Comparison of ENCODE assay signal across 9 mouse cellular contexts in the genomic region with DNA sequence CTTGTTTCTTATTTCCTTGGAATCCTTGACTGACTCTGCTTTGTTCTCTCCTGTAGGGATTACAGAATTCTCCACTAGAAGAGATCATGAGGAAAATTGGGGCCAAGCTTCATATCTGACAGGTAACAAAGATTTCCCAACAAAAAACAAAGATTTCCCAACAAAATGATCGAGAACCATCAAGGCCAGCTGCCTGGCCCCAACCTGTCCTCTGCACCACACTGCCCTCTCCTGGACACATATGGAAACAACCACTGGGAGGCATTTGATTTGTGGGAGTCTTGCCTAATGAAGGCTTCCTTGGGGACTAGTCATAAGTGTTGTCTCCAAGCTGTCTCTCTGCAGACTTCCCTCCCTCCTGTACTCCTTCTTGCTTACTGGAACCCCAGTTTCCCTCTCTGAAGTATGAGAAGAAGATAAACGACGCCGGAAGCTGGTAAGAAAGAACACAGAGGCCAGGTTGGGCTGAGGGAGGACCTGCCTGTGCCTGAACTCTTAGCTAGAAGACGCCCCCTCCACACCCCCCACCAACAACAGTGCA. TPM values are rescaled to one million over a fixed set of nuclear protein-coding genes. Genes with fewer than 3 reads are reported as not detected.
DNase-seq lines count a peak whose midpoint lies in the region; ATAC-seq lines count a peak whose summit lies in the region.
"Had no signal": no experiment of that assay in that cellular context is flagged by ENCODE, and none has a peak within 500 bp of the region (broad histone marks: within the 10 kb centered on the region; RNA-seq: fewer than 3 reads in every experiment).

No protein-coding gene starts in this region.

- no peak overlapping the region for H3K4me2 ChIP-seq in hindbrain, embryonic 11.5 days (replicated peaks; ENCODE audit: low read depth, low read length)
- H3K4me2 ChIP-seq in hindbrain, embryonic 12.5 days (replicated peaks): no peak overlapping the region
- H3K4me2 ChIP-seq in embryonic facial prominence, embryonic 11.5 days (ENCODE audit: low read depth, low read length): no peak overlapping the region
- H3K4me2 ChIP-seq: limb, embryonic 15.5 days had no signal

- WGBS in hindbrain, embryonic 11.5 days: 38% methylated on average over 5 of the region's 5 CpGs
- 48% methylated on average over 5 of the region's 5 CpGs for WGBS in hindbrain, embryonic 12.5 days
- 46% methylated on average over 5 of the region's 5 CpGs for WGBS in embryonic facial prominence, embryonic 11.5 days

- H3K4me1 ChIP-seq in hindbrain, embryonic 11.5 days (replicated peaks; ENCODE audit: control insufficient read depth, insufficient read depth, low read length): no peaks in the 10 kb centered on the region
- 0 out of 2 replicates have a peak, but pooled peaks cover 3% of the 10 kb centered on the region for H3K4me1 ChIP-seq in hindbrain, embryonic 12.5 days
- no peaks in the 10 kb centered on the region for H3K4me1 ChIP-seq in embryonic facial prominence, embryonic 11.5 days (ENCODE audit: control insufficient read depth, insufficient read depth, low read length)

- H3K9ac ChIP-seq in hindbrain, embryonic 11.5 days (ENCODE audit: low read depth, low read length): no peak overlapping the region
- no peak overlapping the region for H3K9ac ChIP-seq in hindbrain, embryonic 12.5 days
- H3K9ac ChIP-seq in embryonic facial prominence, embryonic 11.5 days (replicated peaks; ENCODE audit: low read length): no peak overlapping the region
- H3K9ac ChIP-seq: limb, embryonic 15.5 days had no signal

- H3K27me3 ChIP-seq in hindbrain, embryonic 11.5 days (ENCODE audit: control insufficient read depth, insufficient read depth, low read length): no peaks in the 10 kb centered on the region
- H3K27me3 ChIP-seq in hindbrain, embryonic 12.5 days: no peaks in the 10 kb centered on the region
- H3K27me3 ChIP-seq in embryonic facial prominence, embryonic 11.5 days (ENCODE audit: control insufficient read depth, insufficient read depth, low read length): no peaks in the 10 kb centered on the region
- H3K27me3 ChIP-seq: limb, embryonic 15.5 days had no signal

- DNase-seq in hindbrain, embryonic 11.5 days (ENCODE audit: low spot score): peak; percentile 82
- peak; percentile 88 for DNase-seq in adrenal gland, postnatal 10 days
- DNase-seq in embryonic facial prominence, embryonic 11.5 days (ENCODE audit: low spot score): peak; percentile 73
- DNase-seq in kidney, postnatal 4 days: peak; percentile 85 to 86
- DNase-seq in naive thymus-derived CD4-positive, alpha-beta T cell, adult 2 months (ENCODE audit: low read depth): peak; percentile 76
- DNase-seq in thymus, postnatal 25 days: peak; percentile 73

- no peak overlapping the region for H3K27ac ChIP-seq in hindbrain, embryonic 11.5 days (ENCODE audit: low read depth, low read length)
- no peak overlapping the region for H3K27ac ChIP-seq in hindbrain, embryonic 12.5 days
- H3K27ac ChIP-seq in embryonic facial prominence, embryonic 11.5 days (replicated peaks; ENCODE audit: low read depth, low read length): no peak overlapping the region
- H3K27ac ChIP-seq: limb, embryonic 15.5 days had no signal

- no peaks in the 10 kb centered on the region for H3K9me3 ChIP-seq in hindbrain, embryonic 11.5 days (ENCODE audit: control insufficient read depth, low read length)
- H3K9me3 ChIP-seq in hindbrain, embryonic 12.5 days (replicated peaks): no peaks in the 10 kb centered on the region
- H3K9me3 ChIP-seq in embryonic facial prominence, embryonic 11.5 days (replicated peaks; ENCODE audit: control insufficient read depth, low read length): no peaks in the 10 kb centered on the region
- H3K9me3 ChIP-seq: limb, embryonic 15.5 days had no signal

- no peak overlapping the region for H3K4me3 ChIP-seq in hindbrain, embryonic 11.5 days (ENCODE audit: low read depth, low read length)
- H3K4me3 ChIP-seq in hindbrain, embryonic 12.5 days: no peak overlapping the region
- no peak overlapping the region for H3K4me3 ChIP-seq in embryonic facial prominence, embryonic 11.5 days (ENCODE audit: low read depth, low read length)
- H3K4me3 ChIP-seq: limb, embryonic 15.5 days had no signal

- no peak for ATAC-seq in hindbrain, embryonic 11.5 days (ENCODE audit: low FRiP score)
- no peak for ATAC-seq in hindbrain, embryonic 12.5 days (ENCODE audit: low FRiP score)
- ATAC-seq in CD4-positive, CD25-positive, alpha-beta regulatory T cell, adult 4 months: peak; percentile 64
- no peak for ATAC-seq in embryonic facial prominence, embryonic 11.5 days (replicated peaks; ENCODE audit: insufficient number of reproducible peaks, low FRiP score, low TSS enrichment, low read depth)

- H3K36me3 ChIP-seq in hindbrain, embryonic 11.5 days (ENCODE audit: control insufficient read depth, insufficient read depth, low read length): no peaks in the 10 kb centered on the region
- H3K36me3 ChIP-seq in hindbrain, embryonic 12.5 days: no peaks in the 10 kb centered on the region
- no peaks in the 10 kb centered on the region for H3K36me3 ChIP-seq in embryonic facial prominence, embryonic 11.5 days (replicated peaks; ENCODE audit: control insufficient read depth, insufficient read depth, low read depth, low read length)
- H3K36me3 ChIP-seq: limb, embryonic 15.5 days had no signal

RNA-seq across cellular contexts. Expression of gene Ckap4, which starts 19.8 kb away (rescaled TPM):
- 90.8 and 91.1 TPM in 2 replicates for polyA plus RNA-seq in hindbrain, embryonic 11.5 days (2014; fragmentation: Nextera tagmentation; extraction: Ambion mirVana)
- 125 and 130 TPM in 2 replicates for polyA plus RNA-seq in hindbrain, embryonic 12.5 days (2016; fragmentation: Nextera tagmentation; extraction: Ambion mirVana)
- under 1 TPM; 0.20 to 0.23 TPM for polyA plus RNA-seq in CD4-positive, CD25-positive, alpha-beta regulatory T cell, adult 4 months (2017; shearing (Covaris generic))
- total RNA-seq in adrenal gland, postnatal 10 days (2021): 10 to 100 TPM; 62.1 to 65.7 TPM
- 80.2 and 82.1 TPM in 2 replicates for polyA plus RNA-seq in embryonic facial prominence, embryonic 11.5 days (2014; fragmentation: Nextera tagmentation; extraction: Ambion mirVana)

Comparison
In these comparisons a context has a peak if more than half of its experiments do, and no peak if none do; other contexts are left out.
1. RNA of gene Ckap4, which starts 19.8 kb away (polyA plus RNA-seq): 125 to 130 TPM in hindbrain, embryonic 12.5 days, 90.8 to 91.1 TPM in hindbrain, embryonic 11.5 days and 80.2 to 82.1 TPM in embryonic facial prominence, embryonic 11.5 days; 0.20 to 0.23 TPM in CD4-positive, CD25-positive, alpha-beta regulatory T cell, adult 4 months; every median in the first group is over 10 times any median in the second.
2. Peak in every context shown above with its lines, with median percentiles within 50 percentile points of each other: DNase-seq.